Mouse (Mus musculus): ENCODE measurements around the gene Hbb-bh2.
"Not testable (repeated sequence)": the region's sequence is repeated elsewhere in the genome, so short reads cannot be mapped to it uniquely, and the experiment has no call there.

The Hbb-bh2 gene

DNA sequence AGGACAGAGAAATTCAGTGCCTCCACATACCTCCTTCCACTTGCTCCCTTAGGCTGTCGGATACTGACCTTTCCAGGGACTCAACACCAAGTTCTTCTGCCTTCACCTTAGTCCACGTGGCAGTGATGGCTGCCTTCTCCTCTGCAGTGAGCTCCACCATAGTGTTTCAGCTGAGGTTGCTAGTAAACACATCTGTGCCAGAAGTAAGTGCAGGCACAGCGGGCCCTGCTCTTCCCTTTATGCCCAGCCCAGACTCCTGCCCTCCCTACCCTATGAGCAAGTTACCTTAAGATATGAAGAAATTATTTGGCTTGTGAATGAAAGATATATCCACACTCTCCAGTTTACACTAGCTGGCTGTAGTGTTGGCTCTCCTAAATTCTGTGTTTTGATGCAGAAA, at the start of gene Hbb-bh2:
Gene Hbb-bh2, minus strand, starts transcription at position 253 of the 400 bp plus-strand sequence.
- DNase-seq (ENCODE audit: low spot score in 2 of 2) = no peak

DNA sequence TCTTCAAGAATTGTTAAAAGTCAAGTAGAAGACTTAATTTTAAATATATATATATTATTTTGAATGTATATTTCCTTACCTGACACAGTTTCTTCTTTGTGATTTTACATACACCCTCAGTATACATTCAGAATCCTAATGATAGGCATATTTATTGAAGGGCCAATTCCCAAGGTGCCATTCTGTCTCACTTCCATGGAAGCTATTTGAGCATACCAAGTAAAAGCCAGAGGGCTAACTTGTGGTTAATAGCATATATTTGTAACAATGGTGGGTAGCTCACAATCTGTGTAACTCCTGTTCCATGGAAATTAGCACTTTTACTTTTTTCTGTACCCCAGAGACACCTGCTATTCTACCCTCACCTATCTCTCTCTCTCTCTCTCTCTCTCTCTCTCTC, 45.8 kb upstream of the Hbb-bh2 start, which contains the start of gene Olfr66:
Gene Olfr66, minus strand, starts transcription at position 101 of the 400 bp plus-strand sequence.
- DNase-seq (ENCODE audit: low spot score in 2 of 2) = no peak

DNA sequence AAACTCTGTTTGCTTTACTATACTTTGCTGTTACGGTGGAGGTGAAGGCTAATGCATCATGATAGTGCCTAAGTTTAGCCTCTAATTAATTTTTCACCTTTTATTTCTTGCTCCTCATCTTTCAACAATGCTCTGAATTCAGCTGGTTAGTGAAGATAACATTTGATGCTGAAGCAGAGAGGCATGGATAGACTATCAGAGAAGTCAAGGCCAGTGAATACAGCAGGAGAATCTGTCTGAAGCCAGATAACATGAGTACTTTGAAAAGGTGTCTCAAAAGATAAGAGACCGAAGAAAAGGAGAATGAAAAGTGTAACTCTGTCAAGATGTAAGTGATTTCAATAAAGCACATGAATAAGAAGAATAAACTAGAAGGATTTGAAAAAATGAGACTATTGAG, 36.8 kb upstream of the Hbb-bh2 start:
- no peak for DNase-seq (ENCODE audit: low spot score in 2 of 2)

DNA sequence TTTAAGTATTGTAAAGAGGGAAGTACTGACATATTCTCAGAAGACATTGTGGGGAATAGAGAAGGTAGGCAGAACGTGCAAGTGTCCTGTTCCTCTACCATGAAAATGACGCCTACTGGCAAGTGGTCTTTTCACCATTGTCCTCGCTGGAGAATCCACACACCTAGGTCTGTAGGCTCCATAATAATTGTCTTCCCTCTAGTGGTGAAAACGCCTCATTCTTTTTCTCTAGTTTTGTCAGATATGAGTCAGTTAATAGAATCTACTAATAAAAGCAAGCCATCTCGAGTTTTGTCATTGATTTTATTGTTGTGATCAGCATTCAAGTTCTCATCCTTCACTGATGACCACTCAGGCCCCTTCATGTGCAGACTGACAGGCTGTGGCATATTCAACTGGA, 34.1 kb upstream of the Hbb-bh2 start:
- DNase-seq (ENCODE audit: low spot score in 2 of 2) = no peak

DNA sequence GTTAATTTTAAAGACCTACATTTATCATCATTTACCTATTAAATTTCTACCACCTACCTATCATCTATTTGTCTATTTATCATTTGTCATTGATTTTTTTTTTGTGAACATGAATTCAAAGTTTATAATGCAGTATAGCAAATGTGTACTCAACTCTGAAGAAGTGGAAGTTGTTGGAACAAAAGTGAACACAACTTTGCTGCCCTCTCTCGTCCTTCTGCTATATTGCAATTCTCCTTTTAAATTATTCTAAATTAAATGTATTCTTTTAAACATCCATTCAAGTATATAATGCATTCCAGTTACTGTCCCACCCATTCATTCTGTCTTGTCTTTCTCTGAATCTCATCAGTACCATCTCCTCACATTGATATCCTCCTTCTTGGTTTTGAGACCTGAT, 32.7 kb upstream of the Hbb-bh2 start:
- DNase-seq (ENCODE audit: low spot score in 2 of 2) = no peak

DNA sequence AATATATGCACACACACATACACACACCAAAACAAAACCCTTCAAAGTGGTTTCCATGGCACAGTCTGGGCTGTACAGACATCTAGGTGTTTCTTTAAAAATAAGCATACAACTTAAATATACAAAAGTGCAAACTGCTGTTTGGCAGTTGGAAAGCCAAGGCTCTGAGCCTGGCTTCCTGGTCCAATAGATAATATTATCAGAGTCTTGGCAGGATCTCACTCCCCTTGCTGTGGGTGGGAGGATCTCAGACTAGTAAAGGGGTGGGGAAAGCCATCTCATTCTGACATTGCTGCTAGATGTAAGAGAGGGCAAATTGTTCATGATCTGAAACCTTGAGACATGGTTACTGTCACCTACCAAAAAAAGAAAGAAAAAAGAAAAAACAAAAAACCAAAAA, 30.3 kb upstream of the Hbb-bh2 start:
- DNase-seq (ENCODE audit: low spot score in 2 of 2) = no peak

DNA sequence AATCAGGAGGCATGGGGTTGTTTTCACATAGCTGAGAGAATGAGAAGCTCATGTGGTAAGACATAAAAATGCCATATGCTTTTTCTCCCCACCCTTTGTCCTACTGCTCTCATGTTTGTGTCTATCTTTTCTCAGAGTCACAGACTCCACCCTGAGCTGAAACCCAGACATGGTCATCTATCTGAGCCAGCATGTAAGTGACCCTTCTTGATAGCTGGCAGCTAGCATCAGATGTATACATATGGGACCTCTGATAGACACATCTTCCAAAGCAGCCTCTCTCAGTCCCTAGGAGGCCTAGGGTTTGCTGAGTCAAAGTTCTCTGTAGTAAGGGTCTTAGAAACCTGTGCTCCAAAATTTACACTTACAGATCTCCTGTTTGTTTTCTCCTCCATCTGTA, 25.4 kb upstream of the Hbb-bh2 start:
- DNase-seq (ENCODE audit: low spot score in 2 of 2) = no peak

DNA sequence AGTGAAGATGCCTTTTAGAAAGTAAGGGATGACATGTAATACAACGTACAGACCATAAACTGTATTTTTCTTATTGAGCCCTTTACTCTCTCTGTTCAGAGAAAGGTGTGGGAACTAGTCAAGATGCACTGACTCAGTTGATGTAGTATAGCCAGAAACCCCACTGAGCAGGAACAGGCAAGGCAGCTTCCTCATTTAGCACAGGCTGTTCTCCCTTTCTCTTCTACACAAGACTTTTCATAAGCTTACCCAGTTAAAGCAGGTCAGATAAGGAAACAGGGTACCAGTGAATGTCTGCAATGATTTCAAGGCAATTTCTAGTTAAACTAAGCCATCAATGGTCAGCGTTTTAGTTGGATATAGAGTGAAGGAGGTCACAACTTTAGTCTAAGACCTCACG, 21.2 kb upstream of the Hbb-bh2 start:
- no peak for DNase-seq (ENCODE audit: low spot score in 2 of 2)

DNA sequence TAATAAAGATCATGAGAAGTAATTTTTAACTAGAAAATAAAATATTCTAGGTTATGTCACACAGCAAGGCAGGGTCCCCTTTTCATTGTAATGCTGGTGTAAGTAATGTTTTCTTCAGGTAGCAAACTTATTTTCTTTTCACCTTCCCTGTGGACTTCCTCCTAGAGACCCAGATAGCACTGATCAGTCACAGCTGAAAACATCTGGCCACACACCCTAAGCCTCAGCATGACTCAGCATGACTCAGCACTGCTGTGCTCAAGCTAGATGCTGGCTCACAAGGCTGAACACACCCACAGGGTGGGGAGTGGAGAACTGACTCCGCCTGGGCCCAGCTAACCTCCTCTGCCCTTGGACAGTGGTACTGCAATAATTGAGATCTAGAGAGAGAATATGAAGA, 20.5 kb upstream of the Hbb-bh2 start:
- DNase-seq (ENCODE audit: low spot score in 2 of 2) = no peak

DNA sequence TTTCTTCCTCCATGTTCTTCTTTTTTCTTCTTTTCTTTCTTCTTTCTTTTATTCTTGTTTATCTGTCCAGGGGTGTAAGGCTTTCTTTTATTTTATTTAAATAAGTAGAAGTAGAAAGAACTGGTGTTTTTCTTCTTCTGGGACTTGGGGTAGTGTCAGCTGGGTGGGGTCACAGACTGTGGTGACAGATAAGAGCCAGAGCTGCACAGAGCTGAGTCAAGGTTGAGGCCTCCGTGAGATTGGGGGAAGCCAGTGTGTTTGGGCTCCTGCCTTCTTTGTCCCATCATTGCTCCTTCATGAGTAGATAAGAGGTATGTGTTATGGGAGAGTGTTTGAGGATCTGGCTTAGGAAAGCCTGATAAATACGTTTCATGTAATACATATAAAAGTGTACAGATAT, 18.8 kb upstream of the Hbb-bh2 start:
- DNase-seq (ENCODE audit: low spot score in 2 of 2) = no peak

DNA sequence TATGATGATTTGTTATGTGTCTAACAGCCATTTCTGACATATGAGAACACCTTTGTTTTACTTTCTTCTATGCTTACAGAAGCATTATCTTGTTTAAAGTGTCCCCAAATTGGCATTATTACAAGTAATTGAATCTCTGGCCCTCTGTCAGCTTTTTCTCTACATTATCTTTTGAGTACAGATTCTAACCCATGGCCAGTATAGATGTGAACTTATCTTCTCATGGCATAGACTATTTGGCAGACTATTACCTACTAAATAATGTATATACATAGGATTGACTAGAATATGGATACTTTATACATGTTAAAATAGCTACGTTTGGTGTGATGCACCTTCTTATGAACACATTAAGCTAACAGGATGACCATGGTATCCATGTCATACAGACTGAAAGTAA, 14.3 kb upstream of the Hbb-bh2 start:
- no peak for DNase-seq (ENCODE audit: low spot score in 2 of 2)

DNA sequence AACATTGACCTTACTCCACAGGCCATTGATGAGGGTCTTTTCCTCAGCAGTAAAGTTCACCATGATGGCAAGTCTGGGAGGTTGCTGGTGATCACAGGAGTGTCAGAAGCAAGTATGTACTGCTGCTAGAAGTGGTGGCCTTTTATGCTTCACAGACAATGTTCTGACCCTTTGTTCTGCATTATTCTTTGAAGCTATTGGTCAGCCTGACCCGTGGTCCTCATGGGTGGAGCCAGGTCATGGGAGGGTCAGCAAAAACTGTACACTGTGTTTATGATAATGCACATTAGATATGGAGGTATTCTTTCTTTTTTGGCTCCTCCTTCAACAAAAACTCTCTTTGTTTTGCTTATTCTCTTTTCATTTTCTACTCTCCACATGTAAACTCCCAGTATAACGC, 12.8 kb upstream of the Hbb-bh2 start, which contains the start of gene Hbb-y:
Gene Hbb-y, minus strand, starts transcription at position 127 of the 400 bp plus-strand sequence.
- no peak for DNase-seq (ENCODE audit: low spot score in 2 of 2)

DNA sequence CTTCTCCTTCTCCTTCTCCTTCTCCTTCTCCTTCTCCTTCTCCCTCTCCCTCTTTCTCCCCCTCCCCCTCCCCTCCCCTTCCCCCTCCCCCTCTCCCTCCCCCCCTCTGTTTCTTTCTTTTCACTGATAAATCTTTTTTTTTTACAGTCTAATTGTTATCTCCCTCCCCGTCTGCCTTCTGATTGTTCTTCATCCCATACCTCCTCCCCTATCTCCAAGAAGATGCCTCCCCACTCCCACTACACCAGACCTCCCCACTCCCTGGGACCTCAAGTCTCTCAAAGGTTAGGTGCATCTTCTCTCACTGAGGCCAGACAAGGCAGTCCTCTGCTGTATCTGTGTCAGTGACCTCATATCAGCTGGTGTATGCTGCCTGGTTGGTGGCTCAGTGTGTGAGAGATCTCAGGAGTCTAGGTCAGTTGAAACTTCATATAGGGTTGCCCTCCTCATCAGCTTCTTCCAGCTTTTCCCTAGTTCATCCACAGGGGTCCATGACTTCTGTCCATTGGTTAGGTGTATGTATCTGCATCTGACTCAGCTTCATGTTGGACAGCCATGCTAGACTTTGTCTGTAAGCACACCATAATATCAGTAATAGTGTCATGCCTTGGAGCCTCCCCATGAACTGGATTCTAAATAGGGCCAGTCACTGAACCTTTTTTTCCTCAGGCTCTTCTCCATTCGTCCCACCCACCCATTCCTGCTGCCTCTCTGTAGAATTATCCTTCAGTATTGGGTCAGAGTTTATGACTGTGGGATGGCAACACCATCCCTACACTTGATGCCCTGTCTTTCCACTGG, 4.4 kb upstream of the Hbb-bh2 start:
- DNase-seq (ENCODE audit: low spot score in 2 of 2) = no peak

DNA sequence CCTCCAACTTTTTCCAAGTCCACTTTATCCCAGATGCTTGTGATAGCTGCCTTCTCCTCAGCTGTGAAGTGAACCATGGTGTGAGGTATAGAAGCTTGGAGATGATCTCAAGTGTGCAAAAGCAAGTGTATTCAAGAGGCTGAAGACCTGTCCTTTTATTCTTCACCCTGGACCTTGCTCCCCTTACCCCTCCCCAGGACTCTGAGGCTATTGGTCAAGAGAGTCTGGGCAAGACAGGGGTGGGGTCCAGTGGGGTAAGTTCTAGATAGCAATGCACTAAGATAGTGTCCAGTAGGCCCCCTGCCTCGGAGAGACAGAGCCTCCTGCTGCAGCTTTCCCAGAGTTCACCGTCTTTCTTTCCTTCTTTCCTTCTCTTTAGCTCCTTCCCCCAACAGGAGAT, 2.7 kb upstream of the Hbb-bh2 start, which contains the start of gene Hbb-bh1:
Gene Hbb-bh1, minus strand, starts transcription at position 131 of the 400 bp plus-strand sequence.
- no peak for DNase-seq (ENCODE audit: low spot score in 2 of 2)

DNA sequence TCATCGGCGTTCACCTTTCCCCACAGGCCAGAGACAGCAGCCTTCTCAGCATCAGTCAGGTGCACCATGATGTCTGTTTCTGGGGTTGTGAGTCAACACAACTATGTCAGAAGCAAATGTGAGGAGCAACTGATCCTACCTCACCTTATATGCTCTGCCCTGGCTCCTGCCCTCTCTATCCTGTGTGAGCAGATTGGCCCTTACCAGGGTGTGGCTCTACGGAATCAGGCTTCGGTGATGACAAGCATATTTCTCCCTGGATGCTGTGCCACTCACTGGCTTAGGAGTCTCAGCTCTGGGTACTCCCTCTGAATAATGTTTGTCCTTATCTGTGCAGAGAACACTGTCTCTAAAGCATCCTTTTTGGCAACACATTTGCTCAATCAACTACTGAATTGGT, 12.5 kb downstream of the Hbb-bh2 start, which contains the start of gene Hbb-bs:
Gene Hbb-bs, minus strand, starts transcription at position 289 of the 400 bp plus-strand sequence.
- no peak for DNase-seq (ENCODE audit: low spot score in 2 of 2)

DNA sequence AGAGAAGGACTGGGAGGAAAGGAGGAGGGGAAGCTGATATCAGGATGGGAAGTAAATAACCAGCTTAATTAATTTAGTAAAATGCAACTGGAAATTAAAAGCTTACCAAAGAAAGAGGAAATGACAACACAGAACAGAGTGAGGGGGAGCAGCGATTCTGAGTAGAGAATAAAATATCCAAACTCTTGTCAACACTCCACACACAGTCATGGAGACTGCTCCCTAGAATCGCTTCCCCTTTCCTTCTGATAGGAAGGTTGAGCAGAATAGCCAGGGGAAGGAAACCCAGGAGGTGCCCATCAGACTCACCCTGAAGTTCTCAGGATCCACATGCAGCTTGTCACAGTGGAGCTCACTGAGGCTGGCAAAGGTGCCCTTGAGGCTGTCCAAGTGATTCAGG, 13.2 kb downstream of the Hbb-bh2 start:
- DNase-seq (ENCODE audit: low spot score in 2 of 2) = not testable (repeated sequence)

DNA sequence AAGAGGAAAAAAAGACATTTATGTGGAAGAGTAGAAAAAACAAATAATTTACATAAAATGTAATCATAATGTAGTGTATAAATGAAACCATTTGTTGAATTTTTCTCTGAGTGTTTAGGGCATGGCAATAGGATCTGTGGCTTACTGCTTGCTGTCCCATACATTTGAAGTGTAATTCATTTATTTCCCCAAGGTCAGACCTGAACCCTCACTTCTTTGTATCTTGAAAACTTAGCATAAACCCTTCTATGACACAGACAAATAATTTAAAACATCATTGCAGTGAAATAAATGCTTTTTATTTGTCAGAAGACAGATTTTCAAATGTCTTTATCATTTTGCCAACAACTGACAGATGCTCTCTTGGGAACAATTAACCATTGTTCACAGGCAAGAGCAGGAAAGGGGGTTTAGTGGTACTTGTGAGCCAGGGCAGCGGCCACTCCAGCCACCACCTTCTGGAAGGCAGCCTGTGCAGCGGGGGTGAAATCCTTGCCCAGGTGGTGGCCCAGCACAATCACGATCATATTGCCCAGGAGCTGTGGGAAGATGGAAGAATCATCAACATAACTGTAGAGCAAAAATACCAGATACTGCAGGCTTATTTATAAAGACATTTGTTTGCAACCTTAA, 13.9 kb downstream of the Hbb-bh2 start:
- no peak for DNase-seq (ENCODE audit: low spot score in 2 of 2)

DNA sequence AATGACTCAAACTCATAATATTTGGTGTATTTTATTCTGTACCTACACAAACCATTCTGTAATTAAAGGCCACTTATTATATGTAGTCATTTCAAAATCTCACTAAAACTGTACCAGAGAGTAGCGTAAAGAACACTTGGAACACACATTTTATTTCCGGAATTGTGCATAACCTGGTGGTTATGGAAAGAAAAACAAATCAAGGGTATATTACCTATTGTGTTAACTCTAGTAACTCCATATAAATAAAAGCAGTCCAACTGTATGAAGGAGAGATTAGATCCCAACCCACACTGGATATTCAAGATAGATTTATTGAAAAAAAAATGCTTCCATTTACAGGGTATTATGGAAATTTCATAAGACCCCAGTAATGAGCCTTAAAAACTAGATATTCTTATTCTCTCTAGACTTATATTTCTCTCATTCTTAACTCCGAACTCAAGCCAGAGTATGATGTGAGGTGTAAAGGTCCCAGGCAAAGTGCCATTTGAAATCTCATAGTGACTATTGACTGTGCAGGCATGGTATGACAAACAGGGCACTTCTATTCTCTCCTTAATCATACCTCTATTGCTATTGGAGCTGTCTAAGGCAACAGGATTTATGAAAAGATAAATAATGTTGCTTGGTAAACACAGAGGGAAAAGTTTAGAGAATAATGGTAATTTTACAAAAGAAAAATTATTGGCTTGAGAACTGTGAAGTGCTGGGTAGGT, 14.6 kb downstream of the Hbb-bh2 start:
- no peak for DNase-seq (ENCODE audit: low spot score in 2 of 2)

DNA sequence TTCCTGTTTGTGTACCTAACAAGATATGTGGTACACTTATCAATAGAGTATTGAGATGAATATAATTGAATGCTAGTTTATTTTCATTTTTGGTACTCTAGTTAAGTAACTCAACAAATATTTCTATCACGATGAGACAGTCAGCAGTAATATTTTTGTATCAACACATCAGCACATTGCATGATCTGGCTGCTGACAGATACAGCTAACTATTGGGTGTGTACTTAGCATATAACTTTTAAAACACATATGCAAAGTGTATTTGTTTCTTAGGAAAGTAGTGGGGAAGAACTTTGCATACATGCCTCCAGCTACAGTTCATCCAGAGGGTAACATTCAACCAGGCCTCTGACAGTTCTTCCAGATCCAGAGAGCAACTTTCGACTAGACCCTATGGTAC, 15.7 kb downstream of the Hbb-bh2 start:
- no peak for DNase-seq (ENCODE audit: low spot score in 2 of 2)

DNA sequence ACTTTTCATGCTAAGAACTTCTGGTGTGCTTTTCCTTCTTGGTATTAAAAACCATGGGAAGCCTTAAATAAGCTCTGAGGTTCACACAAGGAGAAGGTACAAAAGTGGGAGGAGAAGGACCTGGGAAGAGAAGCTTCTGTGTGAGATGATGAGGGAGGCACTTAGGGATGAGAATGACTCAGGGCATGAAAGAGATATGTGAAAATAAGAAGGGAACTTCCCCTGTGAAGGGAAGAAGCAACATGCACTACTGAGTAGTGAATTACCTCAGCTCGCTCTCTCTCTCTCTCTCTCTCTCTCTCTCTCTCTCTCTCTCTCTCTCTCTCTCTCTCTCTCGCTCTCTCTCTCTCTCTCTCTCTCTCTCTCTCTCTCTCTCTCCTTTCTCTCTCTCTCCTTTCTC, 25.2 kb downstream of the Hbb-bh2 start:
- not testable (repeated sequence) for DNase-seq (ENCODE audit: low spot score in 2 of 2)

DNA sequence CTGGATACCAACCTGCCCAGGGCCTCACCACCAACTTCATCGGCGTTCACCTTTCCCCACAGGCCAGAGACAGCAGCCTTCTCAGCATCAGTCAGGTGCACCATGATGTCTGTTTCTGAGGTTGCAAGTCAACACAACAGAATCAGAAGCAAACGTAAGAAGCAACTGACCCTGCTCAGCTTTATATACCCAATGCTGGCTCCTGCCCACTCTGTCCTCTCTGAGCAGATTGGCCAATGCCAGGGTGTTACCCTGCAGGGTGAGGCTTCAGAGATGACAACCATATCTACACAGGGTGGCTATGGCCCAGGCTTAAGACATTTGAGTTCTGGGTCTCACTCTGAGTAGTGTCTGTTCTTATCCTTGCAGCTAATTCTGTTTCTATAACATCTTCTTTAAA, 26.6 kb downstream of the Hbb-bh2 start, which contains the start of gene Hbb-bt:
Gene Hbb-bt, minus strand, starts transcription at position 231 of the 400 bp plus-strand sequence.
- no peak for DNase-seq (ENCODE audit: low spot score in 2 of 2)

DNA sequence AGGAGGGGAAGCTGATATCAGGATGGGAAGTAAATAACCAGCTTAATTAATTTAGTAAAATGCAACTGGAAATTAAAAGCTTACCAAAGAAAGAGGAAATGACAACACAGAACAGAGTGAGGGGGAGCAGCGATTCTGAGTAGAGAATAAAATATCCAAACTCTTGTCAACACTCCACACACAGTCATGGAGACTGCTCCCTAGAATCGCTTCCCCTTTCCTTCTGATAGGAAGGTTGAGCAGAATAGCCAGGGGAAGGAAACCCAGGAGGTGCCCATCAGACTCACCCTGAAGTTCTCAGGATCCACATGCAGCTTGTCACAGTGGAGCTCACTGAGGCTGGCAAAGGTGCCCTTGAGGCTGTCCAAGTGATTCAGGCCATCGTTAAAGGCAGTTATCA, 27.2 kb downstream of the Hbb-bh2 start:
- DNase-seq (ENCODE audit: low spot score in 2 of 2) = not testable (repeated sequence)
